Mouse (Mus musculus) neural tube, embryonic 13.5 days (tissue): Measurements from ENCODE around the gene Abtb2. TPM values are rescaled to one million over a fixed set of nuclear protein-coding genes. Genes with fewer than 3 reads are reported as not detected.

Experiments used
- ATAC-seq: fragments of 200-750 bp; cut with Nextera tagmentation; 2 replicates; pipeline ENCODE4 v1.8.0; 2017; ENCODE audit warnings: low read depth, mild to moderate bottlenecking, moderate TSS enrichment, moderate library complexity
- H3K27ac ChIP-seq: fragments of 300-500 bp; sonication (generic); replicated peaks from 2 replicates; pipeline ENCODE4 v1.5.1; 2015; ENCODE audit warnings: moderate library complexity, mild to moderate bottlenecking, inconsistent platforms
- H3K27me3 ChIP-seq: fragments of 300-500 bp; sonication (generic); 2 replicates; pipeline ENCODE4 v1.6.1; 2015; ENCODE audit warnings: mild to moderate bottlenecking, inconsistent platforms
- H3K36me3 ChIP-seq: fragments of 300-500 bp; sonication (generic); 2 replicates; pipeline ENCODE4 v1.6.1; 2015; ENCODE audit warnings: mild to moderate bottlenecking, inconsistent platforms
- H3K4me1 ChIP-seq: fragments of 300-500 bp; sonication (generic); replicated peaks from 2 replicates; pipeline ENCODE4 v1.6.1; 2015; ENCODE audit warnings: inconsistent platforms
- H3K4me2 ChIP-seq: fragments of 300-500 bp; sonication (generic); 2 replicates; pipeline ENCODE4 v1.6.1; 2015; ENCODE audit warnings: inconsistent platforms, mild to moderate bottlenecking, moderate library complexity
- H3K4me3 ChIP-seq: fragments of 300-500 bp; sonication (generic); 2 replicates; pipeline ENCODE4 v1.5.1; 2015; ENCODE audit warnings: mild to moderate bottlenecking, inconsistent platforms
- H3K9ac ChIP-seq: fragments of 300-500 bp; sonication (generic); 2 replicates; pipeline ENCODE4 v1.6.1; 2015; ENCODE audit warnings: moderate library complexity, mild to moderate bottlenecking, inconsistent platforms
- H3K9me3 ChIP-seq: fragments of 300-500 bp; sonication (generic); 2 replicates; pipeline ENCODE4 v1.6.1; 2016; ENCODE audit warnings: inconsistent platforms
- WGBS: fragments of 180-500 bp; shearing (Covaris S2); methylation state at CpG from one replicate; pipeline ENCODE4 v1.1.7; 2015; 5-methylcytosine and 5-hydroxymethylcytosine counted together
- polyA plus RNA-seq: library from polyadenylated mRNA; unstranded; fragments of >200 nt; fragmentation: Nextera tagmentation; extraction: Ambion mirVana; gene quantifications from 2 replicates; pipeline ENCODE4 v1.2.1, GENCODE M21; 2015

Gene Abtb2
- polyA plus RNA-seq, 1 experiment from 2014 or later, result 13.2 TPM

DNA sequence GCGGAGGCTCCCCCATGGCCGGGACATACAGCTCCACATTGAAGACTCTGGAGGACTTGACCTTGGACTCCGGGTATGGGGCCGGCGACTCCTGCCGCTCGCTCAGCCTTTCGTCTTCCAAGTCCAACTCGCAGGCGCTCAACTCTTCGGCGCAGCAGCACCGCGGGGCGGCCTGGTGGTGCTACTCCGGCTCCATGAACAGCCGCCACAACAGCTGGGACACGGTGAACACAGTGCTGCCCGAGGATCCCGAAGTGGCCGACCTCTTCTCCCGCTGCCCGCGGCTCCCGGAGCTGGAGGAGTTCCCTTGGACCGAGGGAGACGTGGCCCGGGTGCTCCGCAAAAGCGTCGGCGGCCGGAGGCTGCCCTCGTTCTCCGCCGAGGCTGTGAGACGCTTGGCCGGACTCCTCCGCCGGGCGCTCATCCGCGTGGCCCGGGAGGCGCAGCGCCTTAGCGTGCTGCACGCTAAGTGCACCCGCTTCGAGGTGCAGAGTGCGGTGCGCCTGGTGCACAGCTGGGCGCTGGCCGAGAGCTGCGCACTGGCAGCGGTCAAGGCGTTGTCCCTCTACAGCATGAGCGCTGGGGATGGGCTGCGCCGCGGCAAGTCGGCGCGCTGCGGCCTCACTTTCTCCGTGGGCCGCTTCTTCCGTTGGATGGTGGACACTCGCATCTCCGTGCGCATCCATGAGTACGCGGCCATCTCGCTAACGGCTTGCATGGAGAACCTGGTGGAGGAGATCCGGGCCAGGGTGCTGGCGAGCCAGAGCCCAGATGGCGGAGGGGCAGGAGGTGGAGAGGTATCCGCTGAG, 807 bp downstream of the Abtb2 start:
- H3K4me3 ChIP-seq, result peak overlapping the region; percentile 67
- H3K4me2 ChIP-seq, result peak overlapping the region; percentile 98
- H3K4me1 ChIP-seq, result peaks cover 63% of the 10 kb centered on the region
- peak overlapping the region; percentile 70 for H3K27ac ChIP-seq
- H3K9me3 ChIP-seq, result no peaks in the 10 kb centered on the region
- 1% methylated on average over 79 of the region's 79 CpGs for WGBS
- peak overlapping the region; percentile 80 for H3K9ac ChIP-seq
- peak; percentile 44 for ATAC-seq
- peaks cover 44% of the 10 kb centered on the region for H3K27me3 ChIP-seq
- no peaks in the 10 kb centered on the region for H3K36me3 ChIP-seq

DNA sequence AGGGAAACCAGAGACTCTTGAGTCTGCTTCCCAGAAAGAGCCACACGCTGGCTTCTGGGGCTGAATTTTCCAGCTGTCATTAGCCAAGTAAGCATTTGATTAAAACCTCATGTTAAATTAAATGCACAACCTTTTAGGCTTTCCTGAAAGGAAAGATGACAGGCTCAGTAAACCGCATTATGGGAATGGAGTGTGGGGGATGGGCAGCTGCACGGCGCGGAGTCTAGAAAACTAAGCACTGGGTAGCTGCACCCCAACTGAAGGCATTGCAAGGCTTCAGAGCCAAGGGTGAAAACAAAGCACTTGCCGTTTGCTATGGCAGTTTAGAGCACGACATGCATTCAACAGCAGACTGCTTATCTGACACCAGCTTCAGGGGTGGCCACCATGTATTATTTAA, 2.1 kb downstream of the Abtb2 start:
- H3K36me3 ChIP-seq, result no peaks in the 10 kb centered on the region
- peaks cover 32% of the 10 kb centered on the region for H3K27me3 ChIP-seq
- peak overlapping the region; percentile 67 for H3K4me3 ChIP-seq
- no peak overlapping the region for H3K27ac ChIP-seq
- H3K4me2 ChIP-seq, result peak overlapping the region; percentile 98
- peaks cover 69% of the 10 kb centered on the region for H3K4me1 ChIP-seq
- ATAC-seq, result no peak
- peak overlapping the region; percentile 80 for H3K9ac ChIP-seq
- WGBS, result 30% methylated on average over 7 of the region's 7 CpGs
- no peaks in the 10 kb centered on the region for H3K9me3 ChIP-seq

DNA sequence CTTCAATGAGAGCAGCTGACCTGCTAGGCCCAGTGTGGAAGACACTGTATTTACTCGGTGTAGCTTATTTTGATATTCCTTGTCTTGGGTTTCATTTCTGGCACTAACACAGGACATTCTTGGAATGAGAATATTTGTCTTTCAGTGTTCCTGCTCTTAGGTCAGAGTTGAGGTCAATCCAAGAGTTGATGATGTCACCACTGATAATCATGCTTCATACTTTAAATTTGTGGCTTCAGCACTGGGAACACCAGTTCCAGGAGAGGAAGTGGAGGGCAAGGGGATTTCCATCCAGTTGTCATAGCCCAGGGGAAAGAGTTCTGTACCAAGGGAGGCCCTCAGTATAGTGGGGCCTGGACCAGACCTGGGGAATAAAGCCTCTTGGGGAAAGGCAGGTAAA, 3.6 kb downstream of the Abtb2 start:
- H3K9me3 ChIP-seq, result no peaks in the 10 kb centered on the region
- peaks cover 21% of the 10 kb centered on the region for H3K27me3 ChIP-seq
- peak overlapping the region; percentile 98 for H3K4me2 ChIP-seq
- no peak for ATAC-seq
- no peak overlapping the region for H3K27ac ChIP-seq
- no peak overlapping the region for H3K9ac ChIP-seq
- H3K4me1 ChIP-seq, result peaks cover 69% of the 10 kb centered on the region
- peak overlapping the region; percentile 67; the same call in 1 of the 2 replicates for H3K4me3 ChIP-seq
- no peaks in the 10 kb centered on the region for H3K36me3 ChIP-seq
- 66% methylated on average over 1 of the region's 1 CpGs for WGBS

DNA sequence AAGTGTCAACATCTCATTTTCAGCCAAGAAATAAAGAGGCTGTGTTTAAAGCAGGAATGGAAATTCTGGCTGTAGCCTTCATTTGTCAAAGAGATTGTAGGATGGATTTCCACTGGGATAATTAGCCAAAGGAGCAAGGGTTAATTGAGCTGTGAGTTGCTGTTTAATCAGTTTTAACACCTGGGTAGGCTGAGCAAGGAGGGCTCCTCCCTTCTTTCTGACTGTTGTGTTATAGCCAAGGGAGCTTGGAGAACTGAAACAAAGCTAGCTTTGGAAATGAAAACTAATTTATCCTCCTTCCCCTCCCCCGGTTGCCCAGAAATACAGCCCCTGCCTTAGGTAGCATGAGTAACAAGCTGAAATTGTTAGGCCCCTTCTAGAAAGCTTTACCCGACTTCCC, 6.2 kb downstream of the Abtb2 start:
- Histone ChIP-seq H3K9me3 (no peaks in the 10 kb centered on the region), H3K36me3 (no peaks in the 10 kb centered on the region), H3K27me3 (peaks cover 19% of the 10 kb centered on the region), H3K27ac (no peak overlapping the region), H3K4me2 (no peak overlapping the region), H3K9ac (no peak overlapping the region), H3K4me1 (peaks cover 49% of the 10 kb centered on the region), H3K4me3 (no peak overlapping the region)
- WGBS, result 81% methylated on average over 2 of the region's 2 CpGs
- ATAC-seq, result no peak

GRCm38 (mm10) chr2:103576371-103576770, 10.3 kb downstream of the Abtb2 start:
- H3K4me1 ChIP-seq, result peaks cover 24% of the 10 kb centered on the region
- H3K4me2 ChIP-seq, result no peak overlapping the region
- no peak overlapping the region for H3K4me3 ChIP-seq
- ATAC-seq, result no peak
- H3K27me3 ChIP-seq, result no peaks in the 10 kb centered on the region
- H3K9ac ChIP-seq, result no peak overlapping the region
- WGBS, result 84% methylated on average over 3 of the region's 3 CpGs
- no peaks in the 10 kb centered on the region for H3K36me3 ChIP-seq
- no peaks in the 10 kb centered on the region for H3K9me3 ChIP-seq
- H3K27ac ChIP-seq, result no peak overlapping the region

GRCm38 (mm10) chr2:103577752-103578662, 11.9 kb downstream of the Abtb2 start:
- peaks cover 22% of the 10 kb centered on the region for H3K4me1 ChIP-seq
- no peak for ATAC-seq
- no peaks in the 10 kb centered on the region for H3K9me3 ChIP-seq
- H3K4me3 ChIP-seq, result no peak overlapping the region
- no peak overlapping the region for H3K9ac ChIP-seq
- H3K27ac ChIP-seq, result no peak overlapping the region
- WGBS, result 78% methylated on average over 7 of the region's 7 CpGs
- H3K4me2 ChIP-seq, result no peak overlapping the region
- no peaks in the 10 kb centered on the region for H3K36me3 ChIP-seq
- H3K27me3 ChIP-seq, result no peaks in the 10 kb centered on the region

DNA sequence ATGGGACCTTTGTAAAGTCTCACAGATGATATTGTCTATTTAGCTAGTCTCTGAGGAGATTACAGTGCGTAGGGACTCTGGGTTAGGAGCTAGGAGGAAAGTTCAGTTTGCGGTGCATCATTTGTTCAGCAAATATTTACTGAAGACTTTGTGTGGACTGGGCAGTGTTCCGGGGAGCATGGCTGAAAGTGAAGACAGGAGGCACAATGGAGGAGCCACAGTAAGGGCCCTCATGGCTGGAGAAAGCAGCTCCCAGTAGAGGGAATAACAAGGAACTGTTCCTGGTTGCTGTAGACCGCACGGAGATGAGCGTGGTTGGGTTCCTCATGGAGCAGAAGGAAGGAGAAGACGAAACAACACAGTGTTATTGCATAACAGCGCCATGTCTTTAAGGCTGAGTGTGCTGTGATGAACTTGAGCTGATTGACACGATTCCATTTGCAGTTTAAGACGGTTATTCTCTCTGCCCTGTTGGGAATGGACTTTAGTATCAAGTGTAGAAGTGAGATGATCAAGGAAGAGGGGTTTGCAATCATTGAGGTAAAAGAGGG, 12.6 kb downstream of the Abtb2 start:
- H3K9ac ChIP-seq, result no peak overlapping the region
- 94% methylated on average over 10 of the region's 10 CpGs for WGBS
- no peaks in the 10 kb centered on the region for H3K27me3 ChIP-seq
- no peak overlapping the region for H3K4me3 ChIP-seq
- no peak for ATAC-seq
- no peak overlapping the region for H3K4me2 ChIP-seq
- no peaks in the 10 kb centered on the region for H3K9me3 ChIP-seq
- no peak overlapping the region for H3K27ac ChIP-seq
- H3K36me3 ChIP-seq, result no peaks in the 10 kb centered on the region
- H3K4me1 ChIP-seq, result peaks cover 26% of the 10 kb centered on the region

DNA sequence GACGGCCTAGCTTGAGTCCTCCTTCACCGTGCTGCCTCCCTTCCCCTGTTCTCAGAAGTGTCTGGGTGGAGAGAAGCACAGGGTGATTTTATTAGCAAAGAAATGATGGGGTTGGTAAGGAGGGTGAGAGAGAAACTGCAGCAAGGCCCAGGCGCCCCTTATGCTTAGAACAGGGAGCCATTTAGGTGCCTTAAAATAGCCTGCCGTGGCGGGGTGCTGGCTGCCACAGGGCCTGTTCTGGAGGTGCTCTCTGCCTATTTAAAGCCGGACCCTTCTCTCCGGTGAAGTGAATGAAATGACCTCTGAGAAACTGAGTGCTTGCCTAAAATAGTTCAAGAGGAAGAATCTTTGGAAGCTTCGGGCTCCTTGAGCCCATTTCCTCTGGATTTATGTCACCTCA, 14.6 kb downstream of the Abtb2 start:
- 0 out of 2 replicates have a peak overlapping the region, but pooled peaks have one; percentile 9 for H3K27ac ChIP-seq
- no peak overlapping the region for H3K9ac ChIP-seq
- no peaks in the 10 kb centered on the region for H3K9me3 ChIP-seq
- WGBS, result 66% methylated on average over 8 of the region's 8 CpGs
- no peak overlapping the region for H3K4me3 ChIP-seq
- peaks cover 26% of the 10 kb centered on the region for H3K4me1 ChIP-seq
- H3K27me3 ChIP-seq, result no peaks in the 10 kb centered on the region
- no peak for ATAC-seq
- H3K36me3 ChIP-seq, result no peaks in the 10 kb centered on the region
- H3K4me2 ChIP-seq, result no peak overlapping the region

DNA sequence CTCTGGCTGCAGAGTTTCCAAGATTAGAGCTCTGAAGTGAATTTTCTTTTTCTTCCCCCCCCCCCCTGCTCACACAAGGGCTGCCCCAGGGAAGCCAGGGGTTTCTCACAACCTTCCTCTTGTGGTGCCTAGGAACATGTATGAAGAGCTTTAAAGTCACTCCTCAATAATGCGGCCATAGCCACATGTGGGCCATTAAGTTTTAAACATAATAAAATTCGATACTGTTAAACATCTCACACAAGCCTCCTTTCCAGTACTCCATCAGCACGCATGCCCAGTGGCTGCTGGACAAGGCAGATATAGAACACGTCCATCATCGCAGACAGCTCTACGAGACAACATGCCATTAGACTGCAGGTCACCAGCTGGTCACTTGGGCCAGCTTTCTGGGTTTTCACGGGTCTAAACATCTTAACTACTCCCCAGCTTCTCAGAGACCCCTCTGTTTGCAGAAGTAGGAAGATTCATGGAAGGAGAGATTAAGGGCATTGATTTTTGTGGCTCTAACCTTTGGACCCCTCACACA, 15.3 kb downstream of the Abtb2 start:
- Histone ChIP-seq H3K27me3 (no peaks in the 10 kb centered on the region), H3K36me3 (no peaks in the 10 kb centered on the region), H3K27ac (no peak overlapping the region), H3K9ac (no peak overlapping the region), H3K4me2 (no peak overlapping the region), H3K4me3 (no peak overlapping the region), H3K4me1 (peaks cover 26% of the 10 kb centered on the region), H3K9me3 (no peaks in the 10 kb centered on the region)
- no peak for ATAC-seq
- 54% methylated on average over 7 of the region's 7 CpGs for WGBS

- 40% methylated on average over 3 of the region's 3 CpGs for WGBS
- Histone ChIP-seq H3K4me2 (no peak overlapping the region), H3K4me3 (no peak overlapping the region), H3K9me3 (no peaks in the 10 kb centered on the region), H3K4me1 (peaks cover 28% of the 10 kb centered on the region), H3K27me3 (no peaks in the 10 kb centered on the region), H3K27ac (no peak overlapping the region), H3K36me3 (no peaks in the 10 kb centered on the region), H3K9ac (no peak overlapping the region)
- no peak for ATAC-seq
Observed at GRCm38 (mm10) chr2:103583316-103583715, 17.2 kb downstream of the Abtb2 start.

DNA sequence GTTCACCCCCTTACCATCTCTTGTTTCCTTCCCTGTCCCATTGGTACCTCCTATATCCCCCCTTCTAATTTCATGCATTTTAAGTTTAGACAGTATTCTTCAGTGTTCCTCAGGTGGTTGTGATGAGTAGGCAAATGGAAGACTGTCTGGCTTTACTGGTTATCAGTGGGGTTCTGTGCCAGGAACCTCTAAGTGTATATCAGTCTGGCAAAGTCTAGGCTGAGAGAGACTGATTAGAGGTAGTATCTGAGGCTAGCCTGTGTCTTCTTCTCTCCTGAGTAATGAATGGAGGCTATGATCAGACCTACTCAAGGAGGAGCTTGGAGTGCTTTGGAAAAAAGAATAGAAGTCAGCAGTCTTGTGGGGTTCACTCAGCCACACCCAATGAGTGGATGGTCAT, 18.0 kb downstream of the Abtb2 start:
- H3K4me2 ChIP-seq, result no peak overlapping the region
- no peaks in the 10 kb centered on the region for H3K27me3 ChIP-seq
- H3K4me1 ChIP-seq, result peaks cover 33% of the 10 kb centered on the region
- no peak overlapping the region for H3K4me3 ChIP-seq
- H3K9ac ChIP-seq, result no peak overlapping the region
- ATAC-seq, result no peak
- H3K9me3 ChIP-seq, result no peaks in the 10 kb centered on the region
- H3K36me3 ChIP-seq, result no peaks in the 10 kb centered on the region
- no peak overlapping the region for H3K27ac ChIP-seq

- H3K4me3 ChIP-seq, result no peak overlapping the region
- no peaks in the 10 kb centered on the region for H3K36me3 ChIP-seq
- 73% methylated on average over 3 of the region's 3 CpGs for WGBS
- H3K4me2 ChIP-seq, result no peak overlapping the region
- ATAC-seq, result no peak
- H3K27ac ChIP-seq, result no peak overlapping the region
- H3K9ac ChIP-seq, result no peak overlapping the region
- H3K27me3 ChIP-seq, result no peaks in the 10 kb centered on the region
- H3K4me1 ChIP-seq, result peaks cover 24% of the 10 kb centered on the region
- H3K9me3 ChIP-seq, result no peaks in the 10 kb centered on the region
Observed at GRCm38 (mm10) chr2:103586423-103586822, 20.3 kb downstream of the Abtb2 start.
